Mouse (Mus musculus) liver, adult 2 months (tissue): ENCODE measurements at regions not wholly inside any gene's neighbourhood (a gene's known extent, or its start where the extent isn't known, plus 50 kb on each side); places are given as distances from the start of the nearest gene placed in this dataset.

ENCODE experiments used
- CTCF ChIP-seq: fragments of 200-500 bp; IDR thresholded peaks from 2 replicates; pipeline ENCODE4 v1.5.1; 2011; ENCODE audit warnings: low read depth, low read length, control low read depth
- POLR2A ChIP-seq: fragments of 200-500 bp; IDR thresholded peaks from 2 replicates; pipeline ENCODE4 v1.6.1; 2011; ENCODE audit warnings: low read length, control low read depth; ENCODE audit not compliant: insufficient read depth; ENCODE audit errors: extremely low read depth

- TF ChIP-seq CTCF (no peak), POLR2A (no peak)
These were observed 119.7 kb upstream of the Kazn start for GRCm38 (mm10) chr4:142358866-142359265.
